Mouse (Mus musculus) lung, adult 2 months (tissue): ENCODE results near the gene Adarb1. TPM values are rescaled to one million over a fixed set of nuclear protein-coding genes. Genes with fewer than 3 reads are reported as not detected.

Source experiments
- DNase-seq: peaks from one replicate; pipeline ENCODE4 v3.0.0; 2022
- H3K4me1 ChIP-seq: fragments of 200-500 bp; 2 replicates; pipeline ENCODE4 v1.6.1; 2011; ENCODE audit warnings: low read length; ENCODE audit not compliant: control insufficient read depth, insufficient read depth
- H3K4me3 ChIP-seq: fragments of 200-500 bp; replicated peaks from 2 replicates; pipeline ENCODE3; 2011; ENCODE audit warnings: low read depth, mild to moderate bottlenecking, control low read depth, low read length; ENCODE audit errors: extremely low read depth
- CTCF ChIP-seq: fragments of 200-500 bp; IDR thresholded peaks from 2 replicates; pipeline ENCODE4 v1.5.1; 2011; ENCODE audit warnings: mild to moderate bottlenecking, low read length, control low read depth; ENCODE audit not compliant: insufficient read depth
- POLR2A ChIP-seq: fragments of 200-500 bp; IDR thresholded peaks from 2 replicates; pipeline ENCODE4 v1.6.1; 2011; ENCODE audit warnings: low read depth, mild to moderate bottlenecking, control low read depth, low read length, borderline replicate concordance; ENCODE audit errors: extremely low read depth
- WGBS: fragments of 180-500 bp; shearing (Covaris S2); methylation state at CpG from one replicate; pipeline ENCODE4 v1.1.7; 2018; 5-methylcytosine and 5-hydroxymethylcytosine counted together
- polyA plus RNA-seq: library from polyadenylated mRNA; depleted of rRNA; stranded (reverse); fragments of >200 nt; gene quantifications from 2 replicates; pipeline ENCODE4 v1.2.3, GENCODE M21; 2012

The Adarb1 gene
- polyA plus RNA-seq, 1 experiment = 29.9 TPM

- DNase-seq = no peak
- Histone ChIP-seq H3K4me1 (0 out of 2 replicates have a peak, but pooled peaks cover 13% of the 10 kb centered on the region), H3K4me3 (no peak overlapping the region)
- no peak for TF ChIP-seq CTCF
- no peak for TF ChIP-seq POLR2A
- WGBS = 90% methylated on average over 5 of the region's 5 CpGs
Observed at GRCm38 (mm10) chr10:77399938-77400337, 18.1 kb downstream of the Adarb1 start.

GRCm38 (mm10) chr10:77398082-77398481 is 20.0 kb downstream of the Adarb1 start:
- Histone ChIP-seq H3K4me1 (0 out of 2 replicates have a peak, but pooled peaks cover 13% of the 10 kb centered on the region), H3K4me3 (no peak overlapping the region)
- no peak for DNase-seq
- TF ChIP-seq CTCF (no peak), POLR2A (no peak)
- 27% methylated on average over 3 of the region's 3 CpGs for WGBS

GRCm38 (mm10) chr10:77397056-77397642 is 20.9 kb downstream of the Adarb1 start:
- 0 out of 2 replicates have a peak, but pooled peaks cover 11% of the 10 kb centered on the region for H3K4me1 ChIP-seq
- no peak overlapping the region for H3K4me3 ChIP-seq
- no peak for DNase-seq
- TF ChIP-seq CTCF (no peak), POLR2A (no peak)
- WGBS = 65% methylated on average over 6 of the region's 6 CpGs

GRCm38 (mm10) chr10:77396015-77396414 is 22.1 kb downstream of the Adarb1 start:
- H3K4me1 ChIP-seq = 0 out of 2 replicates have a peak, but pooled peaks cover 10% of the 10 kb centered on the region
- 90% methylated on average over 1 of the region's 1 CpGs for WGBS
- H3K4me3 ChIP-seq = no peak overlapping the region
- no peak for TF ChIP-seq CTCF
- TF ChIP-seq POLR2A = no peak
- no peak for DNase-seq

- H3K4me3 ChIP-seq = no peak overlapping the region
- no peaks in the 10 kb centered on the region for H3K4me1 ChIP-seq
- no peak for DNase-seq
- 71% methylated on average over 6 of the region's 6 CpGs for WGBS
- no peak for TF ChIP-seq CTCF
Observed at GRCm38 (mm10) chr10:77391072-77391471, 27.0 kb downstream of the Adarb1 start.

GRCm38 (mm10) chr10:77387558-77387957 is 30.5 kb downstream of the Adarb1 start:
- no peak for DNase-seq
- TF ChIP-seq POLR2A (no peak), CTCF (no peak)
- 88% methylated on average over 1 of the region's 1 CpGs for WGBS
- Histone ChIP-seq H3K4me3 (no peak overlapping the region), H3K4me1 (no peaks in the 10 kb centered on the region; the same call in 1 of the 2 replicates)

GRCm38 (mm10) chr10:77385731-77386130 is 32.3 kb downstream of the Adarb1 start:
- TF ChIP-seq POLR2A (no peak), CTCF (no peak)
- Histone ChIP-seq H3K4me1 (no peaks in the 10 kb centered on the region; the same call in 1 of the 2 replicates), H3K4me3 (no peak overlapping the region)
- DNase-seq = no peak
- 65% methylated on average over 4 of the region's 4 CpGs for WGBS

- 66% methylated on average over 8 of the region's 8 CpGs for WGBS
- DNase-seq = no peak
- TF ChIP-seq POLR2A (no peak), CTCF (no peak)
- no peaks in the 10 kb centered on the region; the same call in 1 of the 2 replicates for H3K4me1 ChIP-seq
- no peak overlapping the region for H3K4me3 ChIP-seq
Observed at GRCm38 (mm10) chr10:77383045-77383444, 35.0 kb downstream of the Adarb1 start.

- 46% methylated on average over 2 of the region's 2 CpGs for whole genome bisulfite sequencing
- no peak overlapping the region for H3K4me3 ChIP-seq
- H3K4me1 ChIP-seq = peaks cover 2% of the 10 kb centered on the region; the same call in 1 of the 2 replicates
- DNase-seq = no peak
- TF ChIP-seq CTCF (no peak), POLR2A (no peak)
Observed at GRCm38 (mm10) chr10:77381191-77381590, 36.9 kb downstream of the Adarb1 start.

GRCm38 (mm10) chr10:77380716-77381115 is 37.4 kb downstream of the Adarb1 start:
- Histone ChIP-seq H3K4me1 (peaks cover 2% of the 10 kb centered on the region; the same call in 1 of the 2 replicates), H3K4me3 (no peak overlapping the region)
- 53% methylated on average over 6 of the region's 6 CpGs for WGBS
- no peak for DNase-seq
- TF ChIP-seq CTCF (no peak), POLR2A (no peak)

GRCm38 (mm10) chr10:77379199-77379598 is 38.9 kb downstream of the Adarb1 start:
- TF ChIP-seq CTCF = no peak
- no peak for TF ChIP-seq POLR2A
- Histone ChIP-seq H3K4me3 (no peak overlapping the region), H3K4me1 (peaks cover 2% of the 10 kb centered on the region; the same call in 1 of the 2 replicates)
- DNase-seq = no peak
- WGBS = 94% methylated on average over 4 of the region's 4 CpGs

GRCm38 (mm10) chr10:77376056-77376455 is 42.0 kb downstream of the Adarb1 start:
- TF ChIP-seq CTCF (no peak), POLR2A (no peak)
- Histone ChIP-seq H3K4me3 (no peak overlapping the region), H3K4me1 (peaks cover 5% of the 10 kb centered on the region; the same call in 1 of the 2 replicates)
- no peak for DNase-seq
- WGBS = 79% methylated on average over 1 of the region's 1 CpGs
